Mouse (Mus musculus): ENCODE results near the gene Ppp1r3g. TPM values are rescaled to one million over a fixed set of nuclear protein-coding genes. Genes with fewer than 3 reads are reported as not detected.

The Ppp1r3g gene
- polyA plus RNA-seq (2014; fragmentation: Illumina TruSeq; extraction: RNeasy Lipid Tissue Mini Kit (QIAGEN cat#74804); ENCODE audit: low read depth, low replicate concordance), result 0.60 TPM

GRCm38 (mm10) chr13:35958539-35958938 is at the start of gene Ppp1r3g:
Gene Ppp1r3g (plus strand): TSS chr13:35958839.

Other genes starting within 250 kb of the Ppp1r3g start
- 10.1 TPM for gene Rpp40, start 52.5 kb upstream of the Ppp1r3g start, polyA plus RNA-seq (2014; fragmentation: Illumina TruSeq; extraction: RNeasy Lipid Tissue Mini Kit (QIAGEN cat#74804); ENCODE audit: low read depth, low replicate concordance)
- gene Fars2, start 158.6 kb downstream of the Ppp1r3g start, polyA plus RNA-seq (2014; fragmentation: Illumina TruSeq; extraction: RNeasy Lipid Tissue Mini Kit (QIAGEN cat#74804); ENCODE audit: low read depth, low replicate concordance), result 62.0 TPM
- 10.4 TPM for gene Lyrm4, start 158.7 kb downstream of the Ppp1r3g start, polyA plus RNA-seq (2014; fragmentation: Illumina TruSeq; extraction: RNeasy Lipid Tissue Mini Kit (QIAGEN cat#74804); ENCODE audit: low read depth, low replicate concordance)